Mouse (Mus musculus) gastrocnemius, postnatal 25 days (tissue): ENCODE data around the gene Zfp804b. TPM values are rescaled to one million over a fixed set of nuclear protein-coding genes. Genes with fewer than 3 reads are reported as not detected.
"Not testable (repeated sequence)": the region's sequence is repeated elsewhere in the genome, so short reads cannot be mapped to it uniquely, and the experiment has no call there.

Experiments used
- DNase-seq: peaks from one replicate; pipeline ENCODE4 v3.0.0; 2022
- long read RNA-seq, 2 experiments: library from polyadenylated mRNA; stranded (forward); transcript quantifications; one replicate each; pipeline ENCODE4 v2.0.0; 2021
- total RNA-seq, 2 experiments: library from RNA; stranded (reverse); gene quantifications; 1 replicate in 1 of 2; 2 replicates in 1 of 2; pipeline ENCODE4 v1.2.3; 2021

The Zfp804b gene
- total RNA-seq: not detected
- long read RNA-seq, experiment 1: 0 reads
- long read RNA-seq, experiment 2: 0 reads

GRCm38 (mm10) chr5:7344145-7345010 is at the start of gene Zfp804b:
Gene Zfp804b (minus strand): TSS chr5:7344756.
- DNase-seq: peak; percentile 6

- DNase-seq: not testable (repeated sequence)
Measured at GRCm38 (mm10) chr5:7364616-7365015, 20.1 kb upstream of the Zfp804b start.

GRCm38 (mm10) chr5:7345011-7345389 is 444 bp upstream of the Zfp804b start:
- no peak for DNase-seq

GRCm38 (mm10) chr5:7325594-7325993 is 19.0 kb downstream of the Zfp804b start:
- no peak for DNase-seq

- DNase-seq: no peak
Measured at GRCm38 (mm10) chr5:7303819-7304218, 40.7 kb downstream of the Zfp804b start, which contains the start of gene Tex47. Gene Tex47 (plus strand): TSS chr5:7304119.

- DNase-seq: no peak
Measured at GRCm38 (mm10) chr5:7302969-7303368, 41.6 kb downstream of the Zfp804b start.

GRCm38 (mm10) chr5:7284336-7284735 is 60.2 kb downstream of the Zfp804b start:
- DNase-seq: no peak

- no peak for DNase-seq
Measured at GRCm38 (mm10) chr5:7276659-7277455, 67.7 kb downstream of the Zfp804b start.

GRCm38 (mm10) chr5:7177589-7177988 is 167.0 kb downstream of the Zfp804b start:
- DNase-seq: no peak

GRCm38 (mm10) chr5:7139658-7140057 is 204.9 kb downstream of the Zfp804b start:
- no peak for DNase-seq

GRCm38 (mm10) chr5:7102387-7102786 is 242.2 kb downstream of the Zfp804b start:
- DNase-seq: no peak

- no peak for DNase-seq
Measured at GRCm38 (mm10) chr5:7073936-7074631, 270.5 kb downstream of the Zfp804b start.

- DNase-seq: no peak
Measured at GRCm38 (mm10) chr5:7007468-7007867, 337.1 kb downstream of the Zfp804b start.

- no peak for DNase-seq
Measured at GRCm38 (mm10) chr5:6983993-6984392, 360.6 kb downstream of the Zfp804b start.

- DNase-seq: no peak
Measured at GRCm38 (mm10) chr5:6934837-6935236, 409.7 kb downstream of the Zfp804b start.

GRCm38 (mm10) chr5:6911290-6911689 is 433.3 kb downstream of the Zfp804b start:
- DNase-seq: no peak

- no peak for DNase-seq
Measured at GRCm38 (mm10) chr5:6881396-6881795, 463.2 kb downstream of the Zfp804b start.

- DNase-seq: no peak
Measured at GRCm38 (mm10) chr5:6871566-6871965, 473.0 kb downstream of the Zfp804b start.

- DNase-seq: no peak
Measured at GRCm38 (mm10) chr5:6870970-6871369, 473.6 kb downstream of the Zfp804b start.

- DNase-seq: no peak
Measured at GRCm38 (mm10) chr5:6795396-6795795, 549.2 kb downstream of the Zfp804b start.

- no peak for DNase-seq
Measured at GRCm38 (mm10) chr5:6769357-6769892, 575.1 kb downstream of the Zfp804b start.
